Mouse (Mus musculus): Measurements from ENCODE around the gene Plekhm3.
"Not testable (repeated sequence)": the region's sequence is repeated elsewhere in the genome, so short reads cannot be mapped to it uniquely, and the experiment has no call there.

The Plekhm3 gene

GRCm38 (mm10) chr1:64956479-64956961 is at the start of gene Plekhm3:
Gene Plekhm3 (minus strand): TSS chr1:64956824.
- peak; percentile 81 for DNase-seq

- DNase-seq: no peak
Measured at GRCm38 (mm10) chr1:65005575-65005974, 49.0 kb upstream of the Plekhm3 start.

GRCm38 (mm10) chr1:65004526-65004925 is 47.9 kb upstream of the Plekhm3 start:
- no peak for DNase-seq

GRCm38 (mm10) chr1:64993206-64993605 is 36.6 kb upstream of the Plekhm3 start:
- DNase-seq: no peak

- DNase-seq: no peak
Measured at GRCm38 (mm10) chr1:64988176-64988575, 31.6 kb upstream of the Plekhm3 start.

- DNase-seq: peak; percentile 63
Measured at GRCm38 (mm10) chr1:64986120-64986519, 29.5 kb upstream of the Plekhm3 start.

- no peak for DNase-seq
Measured at GRCm38 (mm10) chr1:64983247-64983646, 26.6 kb upstream of the Plekhm3 start.

GRCm38 (mm10) chr1:64978321-64978799 is 21.7 kb upstream of the Plekhm3 start:
- DNase-seq: no peak

- no peak for DNase-seq
Measured at GRCm38 (mm10) chr1:64975346-64975745, 18.7 kb upstream of the Plekhm3 start.

- DNase-seq: no peak
Measured at GRCm38 (mm10) chr1:64970685-64971084, 14.1 kb upstream of the Plekhm3 start.

- DNase-seq: no peak
Measured at GRCm38 (mm10) chr1:64957021-64957489, 431 bp upstream of the Plekhm3 start.

GRCm38 (mm10) chr1:64954786-64955185 is 1.8 kb downstream of the Plekhm3 start:
- DNase-seq: not testable (repeated sequence)

- DNase-seq: no peak
Measured at GRCm38 (mm10) chr1:64950271-64950670, 6.4 kb downstream of the Plekhm3 start.

GRCm38 (mm10) chr1:64949377-64949776 is 7.2 kb downstream of the Plekhm3 start:
- no peak for DNase-seq

GRCm38 (mm10) chr1:64946106-64946505 is 10.5 kb downstream of the Plekhm3 start:
- no peak for DNase-seq

GRCm38 (mm10) chr1:64945214-64945785 is 11.3 kb downstream of the Plekhm3 start:
- no peak for DNase-seq

GRCm38 (mm10) chr1:64944746-64945145 is 11.9 kb downstream of the Plekhm3 start:
- DNase-seq: no peak

GRCm38 (mm10) chr1:64942006-64942755 is 14.4 kb downstream of the Plekhm3 start:
- DNase-seq: no peak

GRCm38 (mm10) chr1:64938907-64939306 is 17.7 kb downstream of the Plekhm3 start:
- DNase-seq: no peak

- no peak for DNase-seq
Measured at GRCm38 (mm10) chr1:64937692-64938091, 18.9 kb downstream of the Plekhm3 start.

GRCm38 (mm10) chr1:64932921-64933320 is 23.7 kb downstream of the Plekhm3 start:
- DNase-seq: no peak

- DNase-seq: no peak
Measured at GRCm38 (mm10) chr1:64930124-64930523, 26.5 kb downstream of the Plekhm3 start.

GRCm38 (mm10) chr1:64929673-64930072 is 27.0 kb downstream of the Plekhm3 start:
- no peak for DNase-seq

- DNase-seq: no peak
Measured at GRCm38 (mm10) chr1:64928542-64928941, 28.1 kb downstream of the Plekhm3 start.
